Mouse (Mus musculus) kidney, postnatal 0 days (tissue): ENCODE results near the gene Adcy3. TPM values are rescaled to one million over a fixed set of nuclear protein-coding genes. Genes with fewer than 3 reads are reported as not detected.

ENCODE experiments used
- ATAC-seq: fragments of 200-750 bp; cut with Nextera tagmentation; replicated peaks from 2 replicates; pipeline ENCODE4 v1.8.0; 2017; ENCODE audit warnings: low read depth, moderate number of reproducible peaks, moderate TSS enrichment, moderate library complexity; ENCODE audit not compliant: low FRiP score
- DNase-seq: peaks from one replicate; pipeline ENCODE4 v3.0.0-alpha.2; 2016; ENCODE audit warnings: low spot score
- H3K27ac ChIP-seq: fragments of 300-500 bp; sonication (generic); 2 replicates; pipeline ENCODE4 v1.5.1; 2014; ENCODE audit warnings: mild to moderate bottlenecking
- H3K27me3 ChIP-seq: fragments of 300-500 bp; sonication (generic); 2 replicates; pipeline ENCODE4 v1.6.1; 2014; ENCODE audit warnings: low read length, mixed read lengths; ENCODE audit not compliant: insufficient read depth
- H3K36me3 ChIP-seq: fragments of 300-500 bp; sonication (generic); 2 replicates; pipeline ENCODE4 v1.6.1; 2014; ENCODE audit warnings: low read length, mixed read lengths; ENCODE audit not compliant: insufficient read depth
- H3K4me1 ChIP-seq: fragments of 300-500 bp; sonication (generic); replicated peaks from 2 replicates; pipeline ENCODE4 v1.6.1; 2014; ENCODE audit warnings: antibody characterized with exemption, low read length, mixed read lengths; ENCODE audit not compliant: insufficient read depth
- H3K4me2 ChIP-seq: fragments of 300-500 bp; sonication (generic); 2 replicates; pipeline ENCODE4 v1.6.1; 2014; ENCODE audit warnings: mild to moderate bottlenecking, low read length, moderate library complexity, mixed read lengths
- H3K4me3 ChIP-seq: fragments of 300-500 bp; sonication (generic); replicated peaks from 2 replicates; pipeline ENCODE4 v1.5.1; 2014; ENCODE audit warnings: low read depth, low read length
- H3K9ac ChIP-seq: fragments of 300-500 bp; sonication (generic); 2 replicates; pipeline ENCODE4 v1.6.1; 2014; ENCODE audit warnings: low read depth, low read length
- H3K9me3 ChIP-seq: fragments of 300-500 bp; sonication (generic); replicated peaks from 2 replicates; pipeline ENCODE4 v1.6.1; 2016; ENCODE audit warnings: low read length, inconsistent platforms, mixed read lengths
- CTCF ChIP-seq: IDR thresholded peaks from 2 replicates; pipeline ENCODE4 v1.5.1; 2016; ENCODE audit warnings: antibody characterized with exemption, low read depth, mild to moderate bottlenecking, moderate library complexity
- WGBS: fragments of 180-500 bp; shearing (Covaris S2); extraction: QIAGEN DNeasy Blood & Tissue Kit; methylation state at CpG from one replicate; pipeline ENCODE4 v1.1.7; 2014; 5-methylcytosine and 5-hydroxymethylcytosine counted together
- polyA plus RNA-seq: library from polyadenylated mRNA; unstranded; fragments of >200 nt; fragmentation: Nextera tagmentation; extraction: Ambion mirVana; gene quantifications from 2 replicates; pipeline ENCODE4 v1.2.1, GENCODE M21; 2015

The Adcy3 gene
- polyA plus RNA-seq, 1 experiment from 2014 or later, result 6.2 TPM

DNA sequence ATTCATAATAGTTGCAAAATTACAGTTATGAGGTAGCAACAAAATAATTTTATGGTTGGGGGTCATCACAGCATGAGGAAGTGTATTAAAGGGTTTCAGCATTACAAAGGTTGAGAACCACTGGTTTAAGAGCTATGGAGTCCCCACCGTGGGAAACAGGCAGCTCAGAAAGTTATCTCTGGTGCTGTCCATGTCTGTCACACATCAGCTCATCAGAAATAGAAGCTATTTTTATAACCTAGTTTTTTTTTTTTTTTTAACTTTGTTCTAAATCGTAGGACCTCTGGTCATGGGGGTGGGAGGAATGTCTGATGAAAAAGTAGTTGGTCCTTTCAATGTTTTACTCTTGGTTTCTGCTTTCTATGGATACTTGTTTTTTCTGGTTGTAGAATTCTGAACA lies 110.9 kb downstream of the Adcy3 start:
- no peak for DNase-seq
- H3K4me3 ChIP-seq, result no peak overlapping the region
- H3K4me2 ChIP-seq, result no peak overlapping the region
- no peak for ATAC-seq
- TF ChIP-seq CTCF, result no peak
- H3K27me3 ChIP-seq, result no peaks in the 10 kb centered on the region
- H3K4me1 ChIP-seq, result no peaks in the 10 kb centered on the region
- H3K36me3 ChIP-seq, result no peaks in the 10 kb centered on the region
- H3K27ac ChIP-seq, result no peak overlapping the region
- WGBS, result 67% methylated on average over 2 of the region's 2 CpGs
- no peaks in the 10 kb centered on the region for H3K9me3 ChIP-seq
- no peak overlapping the region for H3K9ac ChIP-seq

DNA sequence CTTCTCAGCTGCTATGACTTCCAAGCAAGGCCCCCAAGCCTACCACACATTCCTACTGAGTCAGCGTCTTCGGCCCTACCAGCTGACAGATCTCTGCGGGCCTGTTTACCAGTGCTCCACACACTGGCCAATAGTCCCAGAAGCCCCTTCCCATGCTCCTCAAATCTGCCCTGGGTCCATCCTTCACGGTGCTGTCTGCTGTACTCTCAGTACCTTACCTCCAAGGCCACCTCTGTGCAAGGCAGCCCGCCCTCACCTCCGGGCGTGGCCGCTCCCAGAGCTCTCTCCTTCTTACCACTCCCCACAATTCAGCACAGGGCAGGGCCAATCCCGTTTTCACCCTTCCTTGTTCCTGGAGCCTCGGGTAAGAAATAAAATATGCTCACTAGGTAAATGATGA lies 112.8 kb downstream of the Adcy3 start:
- Histone ChIP-seq H3K9me3 (no peaks in the 10 kb centered on the region), H3K4me1 (no peaks in the 10 kb centered on the region), H3K27ac (no peak overlapping the region), H3K36me3 (no peaks in the 10 kb centered on the region), H3K27me3 (no peaks in the 10 kb centered on the region), H3K4me2 (no peak overlapping the region), H3K4me3 (no peak overlapping the region), H3K9ac (no peak overlapping the region)
- DNase-seq (no peak), ATAC-seq (no peak)
- WGBS, result 83% methylated on average over 10 of the region's 10 CpGs
- no peak for TF ChIP-seq CTCF

DNA sequence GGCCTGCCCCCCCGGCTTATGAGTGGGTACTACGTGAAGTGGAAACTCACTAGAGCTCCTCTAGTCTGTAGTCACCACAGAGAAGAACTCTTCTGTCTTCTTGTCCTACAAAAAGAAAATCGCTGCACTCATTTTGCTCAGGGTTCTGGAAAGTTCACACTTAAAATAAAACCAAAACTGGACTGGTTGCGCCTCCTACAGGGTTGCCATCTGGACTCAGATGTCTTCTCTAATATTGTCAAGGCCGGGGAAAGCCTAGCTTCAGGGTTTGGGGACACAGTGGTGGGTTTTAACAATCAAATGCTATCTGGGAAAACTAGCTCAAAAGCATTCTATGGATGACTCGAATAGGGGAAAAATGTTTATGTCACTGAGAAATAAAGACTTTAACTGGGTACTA lies 116.9 kb downstream of the Adcy3 start:
- Histone ChIP-seq H3K36me3 (peaks cover 15% of the 10 kb centered on the region; the same call in 1 of the 2 replicates), H3K4me1 (no peaks in the 10 kb centered on the region), H3K9me3 (no peaks in the 10 kb centered on the region), H3K9ac (no peak overlapping the region), H3K27me3 (no peaks in the 10 kb centered on the region), H3K4me3 (no peak overlapping the region), H3K27ac (no peak overlapping the region), H3K4me2 (no peak overlapping the region)
- no peak; the same call in 1 of the 2 replicates for TF ChIP-seq CTCF
- DNase-seq, result no peak
- 87% methylated on average over 6 of the region's 6 CpGs for WGBS
- ATAC-seq, result no peak

DNA sequence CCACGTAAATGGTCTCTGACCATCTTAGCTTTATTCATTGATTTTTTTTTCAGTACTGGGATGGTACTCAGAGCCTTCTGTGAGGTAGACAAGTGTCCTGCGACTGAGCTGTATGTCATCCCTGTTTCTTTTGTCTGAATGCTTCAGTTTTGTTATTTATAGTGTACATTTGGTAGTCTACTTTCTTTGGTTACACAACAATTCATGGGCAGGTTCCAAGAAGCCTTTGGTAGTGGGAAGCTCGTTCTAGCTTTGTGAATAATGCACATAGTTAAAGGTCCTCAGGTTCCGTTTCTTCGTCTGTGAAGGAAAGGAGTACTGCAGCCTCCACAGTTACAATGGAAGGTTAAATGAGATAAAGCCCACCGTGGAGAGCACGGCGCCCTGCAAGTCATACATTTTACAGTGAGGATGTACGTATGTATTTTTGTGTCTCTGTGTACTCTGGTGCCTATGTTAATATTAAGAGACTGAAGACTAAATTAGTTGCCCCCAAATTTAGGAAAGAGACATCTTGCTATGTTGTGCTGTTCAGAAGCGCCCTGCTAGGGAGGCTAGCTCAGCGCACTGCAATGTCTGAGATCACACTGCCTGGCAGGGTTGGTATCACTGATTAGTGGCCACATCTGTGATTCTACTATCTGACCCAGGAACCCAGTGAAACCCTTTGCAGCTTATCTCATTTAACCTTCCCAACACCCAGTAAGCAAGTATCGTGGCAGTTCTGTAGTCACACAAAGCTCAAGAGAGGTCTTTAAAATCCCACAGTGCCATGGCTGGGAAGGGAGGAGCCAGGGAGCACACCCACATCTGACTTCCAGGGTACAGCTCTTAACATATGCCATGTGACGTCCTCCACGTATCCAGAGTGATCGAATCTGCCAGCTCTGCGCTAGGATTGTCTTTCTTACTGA lies 120.1 kb downstream of the Adcy3 start:
- TF ChIP-seq CTCF, result no peak
- no peak overlapping the region for H3K4me3 ChIP-seq
- no peak overlapping the region for H3K9ac ChIP-seq
- H3K36me3 ChIP-seq, result peaks cover 15% of the 10 kb centered on the region; the same call in 1 of the 2 replicates
- no peaks in the 10 kb centered on the region for H3K9me3 ChIP-seq
- H3K27me3 ChIP-seq, result no peaks in the 10 kb centered on the region
- H3K4me1 ChIP-seq, result no peaks in the 10 kb centered on the region
- H3K4me2 ChIP-seq, result no peak overlapping the region
- no peak overlapping the region for H3K27ac ChIP-seq
- DNase-seq (no peak), ATAC-seq (no peak)
- 90% methylated on average over 16 of the region's 16 CpGs for WGBS

Other genes with a start within 250 kb of the Adcy3 start
- gene Pomc, start 178.2 kb upstream of the Adcy3 start, polyA plus RNA-seq, result 2.1 and 2.7 TPM in 2 replicates
- 1.1 and 1.4 TPM in 2 replicates for gene Efr3b, start 94.2 kb upstream of the Adcy3 start, polyA plus RNA-seq
- 4.0 and 4.7 TPM in 2 replicates for gene Dnajc27, start 50.5 kb upstream of the Adcy3 start, polyA plus RNA-seq
- gene Ptrhd1, start 100.9 kb downstream of the Adcy3 start, polyA plus RNA-seq, result 7.4 and 8.1 TPM in 2 replicates
- gene Cenpo, start 101.2 kb downstream of the Adcy3 start, polyA plus RNA-seq, result 7.9 and 8.8 TPM in 2 replicates